Mouse (Mus musculus) kidney, adult 2 months (tissue): ENCODE measurements around the gene Cybrd1.

ENCODE experiments used
- CTCF ChIP-seq: fragments of 200-500 bp; conservative IDR thresholded peaks from 2 replicates; pipeline ENCODE4 v1.5.1; 2011; ENCODE audit warnings: low read depth, mild to moderate bottlenecking, control low read depth, low read length, moderate library complexity, mixed read lengths; ENCODE audit not compliant: insufficient read depth, insufficient read length
- POLR2A ChIP-seq: fragments of 200-500 bp; IDR thresholded peaks from one replicate; pipeline ENCODE4 v1.6.1; 2011; ENCODE audit warnings: low read depth, low read length, control low read depth

- TF ChIP-seq CTCF: no peak
- TF ChIP-seq POLR2A: no peak
These were observed 74.6 kb downstream of the Cybrd1 start for GRCm38 (mm10) chr2:71192195-71192807.
